Mouse (Mus musculus) E14TG2a.4 (cell line): Measurements from ENCODE around the gene 4931409K22Rik.

Experiments
- H3K27me3 ChIP-seq: 2 replicates; pipeline ENCODE4 v1.6.1; 2014; ENCODE audit warnings: low read length, control low read depth; ENCODE audit not compliant: insufficient read depth
- H3K36me3 ChIP-seq: 2 replicates; pipeline ENCODE4 v1.6.1; 2014; ENCODE audit warnings: low read length, control low read depth; ENCODE audit not compliant: insufficient read depth
- H3K4me1 ChIP-seq: replicated peaks from 2 replicates; pipeline ENCODE4 v1.6.1; 2014; ENCODE audit warnings: low read depth, low read length, control low read depth
- H3K4me3 ChIP-seq: replicated peaks from 2 replicates; pipeline ENCODE4 v1.5.1; 2014; ENCODE audit warnings: mild to moderate bottlenecking, low read length
- H3K9me3 ChIP-seq: 2 replicates; pipeline ENCODE4 v1.6.1; 2014; ENCODE audit warnings: low read length, control low read depth
- CTCF ChIP-seq: conservative IDR thresholded peaks from 2 replicates; pipeline ENCODE4 v1.5.1; 2014; ENCODE audit warnings: low read length
- NANOG ChIP-seq: IDR thresholded peaks from 2 replicates; pipeline ENCODE4 v1.6.1; 2014; ENCODE audit warnings: borderline replicate concordance, low read length, mixed read lengths
- POU5F1 ChIP-seq: IDR thresholded peaks from 2 replicates; pipeline ENCODE4 v1.6.1; 2014; ENCODE audit warnings: low read length, borderline replicate concordance

The 4931409K22Rik gene

GRCm38 (mm10) chr5:24595786-24596380 lies 39.3 kb upstream of the 4931409K22Rik start:
- no peak for TF ChIP-seq POU5F1
- no peak for TF ChIP-seq CTCF
- TF ChIP-seq NANOG: no peak
- peaks cover 49% of the 10 kb centered on the region for H3K27me3 ChIP-seq
- peaks cover 29% of the 10 kb centered on the region for H3K36me3 ChIP-seq
- 0 out of 2 replicates have a peak overlapping the region, but pooled peaks have one; percentile 17 for H3K4me3 ChIP-seq
- peaks cover 78% of the 10 kb centered on the region for H3K4me1 ChIP-seq
- no peaks in the 10 kb centered on the region for H3K9me3 ChIP-seq

GRCm38 (mm10) chr5:24595261-24595660 lies 38.7 kb upstream of the 4931409K22Rik start:
- no peak overlapping the region for H3K4me3 ChIP-seq
- peaks cover 29% of the 10 kb centered on the region for H3K36me3 ChIP-seq
- TF ChIP-seq CTCF (no peak), POU5F1 (no peak), NANOG (no peak)
- H3K9me3 ChIP-seq: no peaks in the 10 kb centered on the region
- peaks cover 43% of the 10 kb centered on the region for H3K27me3 ChIP-seq
- H3K4me1 ChIP-seq: peaks cover 76% of the 10 kb centered on the region

- Histone ChIP-seq H3K4me1 (peaks cover 77% of the 10 kb centered on the region), H3K27me3 (peaks cover 36% of the 10 kb centered on the region), H3K4me3 (no peak overlapping the region), H3K9me3 (no peaks in the 10 kb centered on the region), H3K36me3 (peaks cover 37% of the 10 kb centered on the region)
- TF ChIP-seq CTCF (no peak), NANOG (no peak), POU5F1 (no peak)
Measured at GRCm38 (mm10) chr5:24594346-24594745, 37.7 kb upstream of the 4931409K22Rik start.

DNA sequence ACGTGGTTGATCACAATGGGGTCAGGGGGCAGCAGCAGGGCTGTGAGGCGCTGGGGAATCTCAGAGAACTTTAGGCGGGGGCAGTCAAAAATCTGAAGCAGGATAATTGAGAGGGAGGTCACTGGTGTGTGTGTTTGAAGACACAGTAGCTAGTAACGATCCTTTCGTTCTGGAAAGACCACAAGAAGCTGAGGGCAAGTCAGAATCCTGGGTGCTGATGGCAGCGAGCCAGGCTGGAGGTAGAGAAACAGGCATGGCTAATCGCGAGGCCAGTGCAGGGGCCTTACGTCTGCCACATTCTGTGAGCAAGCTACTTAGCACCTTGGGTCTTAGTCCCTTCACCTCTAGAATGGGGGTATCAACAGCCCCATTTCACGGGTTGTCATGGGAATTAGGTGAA lies 37.3 kb upstream of the 4931409K22Rik start:
- Histone ChIP-seq H3K27me3 (peaks cover 31% of the 10 kb centered on the region), H3K36me3 (peaks cover 42% of the 10 kb centered on the region), H3K4me3 (0 out of 2 replicates have a peak overlapping the region, but pooled peaks have one; percentile 10), H3K9me3 (no peaks in the 10 kb centered on the region), H3K4me1 (peaks cover 77% of the 10 kb centered on the region)
- no peak for TF ChIP-seq CTCF
- TF ChIP-seq NANOG: no peak
- no peak for TF ChIP-seq POU5F1

GRCm38 (mm10) chr5:24593230-24593629 lies 36.6 kb upstream of the 4931409K22Rik start:
- no peak for TF ChIP-seq POU5F1
- no peak for TF ChIP-seq NANOG
- TF ChIP-seq CTCF: no peak
- peaks cover 49% of the 10 kb centered on the region for H3K36me3 ChIP-seq

GRCm38 (mm10) chr5:24592471-24593160 lies 36.0 kb upstream of the 4931409K22Rik start:
- Histone ChIP-seq H3K27me3 (peaks cover 24% of the 10 kb centered on the region), H3K9me3 (no peaks in the 10 kb centered on the region), H3K36me3 (peaks cover 54% of the 10 kb centered on the region), H3K4me1 (peaks cover 76% of the 10 kb centered on the region), H3K4me3 (peak overlapping the region; percentile 63)
- TF ChIP-seq NANOG (no peak), CTCF (no peak), POU5F1 (no peak)

More at GRCm38 (mm10) chr5:24593230-24593629, 36.6 kb upstream of the 4931409K22Rik start:
- Histone ChIP-seq H3K9me3 (no peaks in the 10 kb centered on the region), H3K4me1 (peaks cover 75% of the 10 kb centered on the region), H3K27me3 (peaks cover 29% of the 10 kb centered on the region), H3K4me3 (peak overlapping the region; percentile 63)

- peaks cover 24% of the 10 kb centered on the region for H3K27me3 ChIP-seq
Measured at GRCm38 (mm10) chr5:24591796-24592470, 35.3 kb upstream of the 4931409K22Rik start.

GRCm38 (mm10) chr5:24591268-24591721 lies 34.7 kb upstream of the 4931409K22Rik start:
- no peak for TF ChIP-seq POU5F1
- Histone ChIP-seq H3K9me3 (no peaks in the 10 kb centered on the region), H3K4me3 (peak overlapping the region; percentile 63), H3K4me1 (peaks cover 73% of the 10 kb centered on the region), H3K36me3 (peaks cover 54% of the 10 kb centered on the region), H3K27me3 (peaks cover 24% of the 10 kb centered on the region)

More at GRCm38 (mm10) chr5:24591796-24592470, 35.3 kb upstream of the 4931409K22Rik start:
- Histone ChIP-seq H3K4me1 (peaks cover 78% of the 10 kb centered on the region), H3K36me3 (peaks cover 54% of the 10 kb centered on the region), H3K4me3 (peak overlapping the region; percentile 63), H3K9me3 (no peaks in the 10 kb centered on the region)
- TF ChIP-seq NANOG: no peak
- no peak for TF ChIP-seq POU5F1
- no peak for TF ChIP-seq CTCF
